Mouse (Mus musculus) megakaryocyte, embryonic 14.5 days (primary cell): ENCODE measurements around the gene Dido1.

Experiments used
- FLI1 ChIP-seq: IDR thresholded peaks from 2 replicates; pipeline ENCODE4 v1.6.1; 2012; ENCODE audit warnings: low read length, inconsistent platforms, mixed read lengths
- GATA1 ChIP-seq: IDR thresholded peaks from 3 replicates; pipeline ENCODE4 v1.6.1; 2012; ENCODE audit warnings: mixed read lengths, low read length, inconsistent platforms, borderline replicate concordance

GRCm38 (mm10) chr2:180758513-180759263, 48.9 kb upstream of the Dido1 start:
- no peak for TF ChIP-seq GATA1
- no peak for TF ChIP-seq FLI1
